Mouse (Mus musculus): ENCODE measurements at regions not wholly inside any gene's neighbourhood (a gene's known extent, or its start where the extent isn't known, plus 50 kb on each side); places are given as distances from the start of the nearest gene placed in this dataset.

DNA sequence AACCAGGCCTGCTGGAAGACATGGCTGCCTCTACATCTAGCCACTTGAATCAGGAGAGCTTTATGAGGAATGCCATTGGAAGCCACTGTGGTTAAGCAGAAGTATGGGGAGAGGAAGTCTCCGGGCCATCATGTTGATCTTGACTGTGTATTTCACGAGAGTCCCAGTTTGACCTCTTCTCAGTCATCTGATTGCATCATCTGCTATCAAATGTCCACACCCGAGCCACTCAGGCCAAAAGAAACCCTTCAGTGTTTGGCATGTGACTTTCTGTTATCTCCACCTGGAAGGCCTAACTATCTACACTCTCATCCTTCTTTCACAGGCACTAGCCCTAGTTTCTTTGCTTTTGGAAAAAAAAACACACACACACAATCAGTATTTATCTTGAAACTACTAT, 186.9 kb upstream of the Id2 start:
- no peak for DNase-seq

DNA sequence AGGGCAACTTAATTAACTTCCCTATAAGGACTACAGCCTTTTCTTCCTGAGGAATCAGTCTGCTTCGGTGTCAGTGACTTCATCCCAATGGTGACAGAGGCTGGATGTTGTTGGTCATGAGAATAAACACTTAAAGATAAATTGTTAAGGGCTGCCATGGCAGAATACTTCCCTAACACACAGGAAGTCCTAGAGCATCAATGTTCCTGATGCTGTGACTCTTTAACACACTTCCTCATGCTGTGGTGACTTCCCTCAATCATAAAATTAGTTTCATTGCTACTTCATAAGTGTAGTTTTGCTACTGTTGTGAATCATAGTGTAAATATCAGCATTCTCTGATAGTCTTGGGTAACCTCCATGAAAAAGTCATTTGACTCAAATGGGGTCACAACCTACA, 184.5 kb upstream of the Id2 start:
- no peak for DNase-seq

DNA sequence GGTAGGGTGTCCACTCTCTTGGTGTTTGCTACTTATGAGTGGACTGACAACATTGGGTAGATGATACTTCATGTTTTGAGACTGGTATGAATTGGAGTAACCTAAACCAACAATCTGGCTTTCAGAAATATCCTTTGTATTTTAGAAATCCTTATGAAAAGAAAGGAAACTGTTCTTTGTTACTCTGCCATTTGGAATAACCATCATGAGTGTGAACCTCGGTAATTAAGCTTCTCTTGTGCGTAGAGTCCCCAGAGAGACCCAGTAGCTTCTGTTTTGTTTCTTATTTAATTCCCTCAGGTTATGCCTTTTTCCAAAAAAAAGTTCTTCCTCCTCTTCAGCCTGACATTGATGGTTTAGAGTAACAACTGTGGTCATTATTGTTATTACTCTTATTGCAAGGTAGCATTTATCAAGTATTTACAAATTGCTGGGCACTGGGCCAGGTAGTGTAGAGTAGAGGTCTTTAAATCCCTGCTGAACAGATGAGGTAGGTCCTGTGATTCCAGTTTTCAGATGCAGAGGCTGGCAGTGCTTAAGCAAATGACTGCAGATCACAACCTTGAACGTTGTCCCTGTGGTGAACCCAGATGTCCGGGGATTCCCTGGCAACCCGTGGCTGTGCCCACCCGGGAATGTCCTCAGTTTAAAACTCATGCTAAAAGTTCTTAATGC, 176.8 kb upstream of the Id2 start:
- no peak for DNase-seq

DNA sequence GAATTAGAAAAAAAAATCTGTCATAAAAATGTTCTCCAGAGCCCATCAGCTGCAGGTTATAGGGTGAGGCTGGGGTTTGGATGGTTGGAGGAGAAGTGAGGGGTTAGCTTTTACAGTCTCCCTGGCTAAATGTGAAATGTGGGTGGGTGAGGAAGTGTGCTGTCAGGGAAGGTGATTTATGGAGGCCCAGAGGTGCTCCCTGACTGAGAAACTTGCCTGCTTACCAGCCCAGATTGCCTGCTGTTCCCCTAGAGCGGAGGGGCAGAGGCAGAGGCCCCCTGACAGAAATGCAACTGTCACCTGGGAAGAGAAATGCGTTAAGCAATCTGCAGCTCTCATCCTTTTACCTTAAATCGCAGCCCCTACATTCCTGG, 175.8 kb upstream of the Id2 start:
- DNase-seq: no peak

DNA sequence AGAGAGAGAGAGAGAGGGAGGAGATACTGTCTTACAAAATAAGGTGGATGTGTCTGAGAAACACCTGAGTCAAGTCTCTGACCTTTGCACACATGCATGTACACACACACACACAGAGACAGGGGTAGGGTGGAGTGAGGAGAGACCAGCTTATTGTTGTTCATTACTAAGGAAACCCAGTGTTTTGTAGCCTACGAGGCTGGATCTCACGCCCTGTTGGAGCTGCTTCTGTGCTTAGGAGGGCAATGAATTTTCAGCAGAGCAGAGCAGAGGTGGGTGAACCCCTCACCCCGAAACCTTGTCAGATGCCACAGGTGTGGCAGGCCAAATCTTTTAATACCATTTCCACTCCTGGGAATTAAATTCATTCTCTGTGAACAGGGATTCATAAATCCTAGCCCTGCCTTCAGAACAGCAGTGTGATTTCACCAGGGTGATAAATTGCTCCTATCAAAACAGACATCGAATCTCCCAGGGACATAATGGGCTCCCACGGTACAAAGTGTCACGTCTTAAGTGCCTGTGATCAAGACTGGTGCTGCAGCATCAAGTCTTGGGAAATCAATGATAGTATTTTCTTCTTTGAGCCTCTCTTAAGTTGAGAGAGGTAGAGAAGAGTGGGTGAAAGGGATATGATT, 175.3 kb upstream of the Id2 start:
- DNase-seq: no peak

DNA sequence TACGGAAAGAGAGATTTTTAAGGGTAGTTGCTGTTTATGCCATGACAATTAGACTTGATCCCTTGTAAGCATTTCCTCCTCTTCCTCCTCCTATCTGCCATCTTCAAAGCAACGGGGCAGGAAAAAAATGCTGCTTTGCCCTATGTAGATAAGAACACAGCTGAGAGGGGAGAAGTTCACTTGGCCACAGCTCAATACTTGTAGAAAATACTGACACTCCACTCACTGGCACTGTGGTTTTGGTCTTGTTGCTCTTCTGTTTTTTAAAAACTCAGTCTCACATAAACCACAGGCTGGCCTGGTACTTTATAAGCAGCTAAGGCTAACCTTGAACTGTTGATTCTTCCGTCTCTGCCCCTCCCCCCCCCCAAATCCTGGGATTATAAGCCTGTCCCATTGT, 172.9 kb upstream of the Id2 start:
- no peak for DNase-seq

DNA sequence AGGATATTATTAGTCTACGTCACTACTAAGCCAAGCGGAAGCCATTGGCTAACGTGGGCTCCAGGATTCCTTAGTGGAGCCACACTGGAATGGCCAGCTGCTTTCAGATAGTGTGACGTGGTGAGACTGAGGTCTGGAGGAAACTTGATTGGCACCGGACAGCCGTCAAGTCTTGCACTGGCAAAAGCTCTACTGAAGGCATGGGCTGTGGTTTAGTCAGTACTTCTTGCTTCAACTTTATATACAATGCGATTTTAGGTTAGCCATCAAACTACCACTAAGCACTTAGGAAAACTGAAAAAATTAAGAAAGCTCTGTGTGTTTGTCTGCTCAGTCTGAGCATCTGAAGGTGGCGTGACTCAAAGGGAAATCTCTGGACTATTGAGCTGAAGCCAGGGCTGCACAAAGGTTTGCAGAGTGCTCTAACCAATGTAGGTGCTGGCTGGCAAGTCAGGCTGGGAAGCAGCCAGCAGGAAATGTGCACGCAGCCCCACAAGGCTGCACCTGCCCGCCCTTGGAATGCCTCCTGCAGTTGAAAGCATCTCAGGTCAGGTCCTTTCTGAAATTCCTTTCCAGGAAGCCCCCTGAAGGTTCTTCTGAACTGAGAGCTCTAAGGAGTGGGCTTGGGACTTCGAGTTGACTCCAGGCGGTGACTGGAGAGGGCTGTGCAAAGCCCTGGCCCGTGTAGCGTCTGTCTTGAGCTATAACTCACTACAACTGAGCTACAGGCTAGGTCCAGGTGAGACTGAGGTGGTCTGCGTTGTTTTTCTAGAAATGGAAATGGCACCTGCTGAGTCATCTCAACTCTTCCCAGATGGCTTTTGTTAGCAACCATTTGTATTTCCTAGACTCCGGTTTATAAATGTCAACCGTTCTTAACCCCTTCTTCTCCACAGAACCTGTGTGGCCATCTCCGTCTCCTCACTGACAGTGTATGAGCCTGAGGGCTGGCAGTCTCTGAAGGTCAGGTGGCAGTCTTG, 172.2 kb upstream of the Id2 start:
- no peak for DNase-seq

DNA sequence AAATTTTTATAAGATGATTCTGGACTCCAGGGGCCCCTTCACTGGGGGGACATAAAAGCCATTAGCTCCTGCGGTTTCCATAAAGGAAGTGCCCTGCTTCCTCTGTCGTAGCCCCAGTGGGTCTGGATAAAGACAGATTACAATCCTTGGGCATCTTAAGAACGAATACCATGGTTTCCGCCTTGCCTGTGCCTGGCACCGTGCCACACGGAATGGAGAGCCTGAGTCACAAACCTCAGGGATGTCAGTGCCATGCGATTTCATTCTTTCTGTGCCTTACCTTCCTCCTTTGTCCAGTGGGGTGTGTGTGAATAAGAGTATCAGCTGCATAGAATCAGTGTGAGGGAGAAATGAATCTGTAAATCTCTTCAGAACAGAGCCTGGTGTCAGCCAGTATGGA, 171.4 kb upstream of the Id2 start:
- DNase-seq: no peak

DNA sequence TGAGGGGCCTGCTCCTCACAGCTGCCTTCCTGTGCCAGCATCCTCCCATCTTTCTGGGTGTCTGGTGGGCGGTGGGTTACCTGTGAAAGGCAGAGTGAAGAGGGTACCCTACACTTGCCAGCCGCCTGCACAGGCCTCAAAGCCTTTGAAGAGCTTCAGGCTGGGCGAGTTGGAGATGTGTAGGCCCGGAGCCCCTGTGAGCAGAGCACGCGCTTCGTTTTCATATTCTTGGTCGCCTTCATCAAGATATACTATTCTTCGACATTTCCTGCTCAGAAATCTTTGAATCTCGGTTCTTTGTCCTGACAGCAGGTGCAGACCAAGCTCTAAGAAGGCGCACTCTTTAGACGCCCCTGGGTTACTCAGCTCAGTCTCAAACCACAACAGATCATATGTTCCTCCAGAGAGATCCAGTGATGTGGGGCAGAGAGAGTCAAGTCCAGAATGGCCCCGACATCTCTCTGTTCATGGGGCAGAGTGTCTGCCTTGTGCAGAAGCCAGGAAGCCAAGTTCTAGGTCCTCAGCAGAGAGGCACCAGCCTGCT, 170.7 kb upstream of the Id2 start:
- no peak for DNase-seq

DNA sequence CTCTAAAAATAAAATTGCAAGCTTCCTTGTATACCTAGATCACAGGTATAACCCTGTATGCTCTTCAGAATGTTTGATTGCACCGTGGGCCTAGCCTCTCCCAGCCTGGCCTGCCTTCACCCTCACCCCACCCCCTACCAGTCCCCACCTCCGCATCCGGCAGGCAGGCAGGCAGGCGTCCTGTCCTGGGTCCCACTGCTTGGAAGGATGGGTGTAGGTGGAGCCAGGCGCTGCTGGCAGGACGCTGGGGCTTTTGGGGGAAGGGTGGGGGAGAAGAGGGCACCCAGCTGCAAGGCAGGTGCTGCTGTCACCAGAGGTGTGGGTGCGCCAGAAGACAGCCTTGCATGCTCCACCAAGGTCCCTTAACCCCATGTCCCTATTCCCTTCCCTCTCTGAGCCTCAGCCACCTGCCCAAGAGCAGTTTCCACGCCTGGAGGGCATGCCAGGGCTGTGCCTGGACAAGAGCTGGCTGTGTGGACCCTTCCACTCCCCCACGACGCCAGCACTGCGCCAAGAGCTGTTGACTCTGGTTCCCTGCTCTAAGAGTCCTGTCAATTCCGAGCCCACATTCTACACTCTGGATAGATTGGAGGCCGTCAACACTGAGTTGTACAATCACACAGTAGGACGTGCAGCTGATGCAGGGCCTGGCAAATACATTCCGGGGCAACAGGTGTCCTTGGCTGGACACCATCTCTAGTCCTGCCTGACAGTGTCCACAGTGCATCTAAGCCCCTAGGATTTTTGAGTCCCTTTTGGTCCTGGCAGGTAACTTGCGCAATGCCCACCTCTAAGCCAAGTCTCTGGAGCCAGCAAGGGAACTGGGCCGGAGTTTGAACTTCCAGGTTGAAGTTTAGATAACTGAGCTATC, 170.0 kb upstream of the Id2 start:
- no peak for DNase-seq

DNA sequence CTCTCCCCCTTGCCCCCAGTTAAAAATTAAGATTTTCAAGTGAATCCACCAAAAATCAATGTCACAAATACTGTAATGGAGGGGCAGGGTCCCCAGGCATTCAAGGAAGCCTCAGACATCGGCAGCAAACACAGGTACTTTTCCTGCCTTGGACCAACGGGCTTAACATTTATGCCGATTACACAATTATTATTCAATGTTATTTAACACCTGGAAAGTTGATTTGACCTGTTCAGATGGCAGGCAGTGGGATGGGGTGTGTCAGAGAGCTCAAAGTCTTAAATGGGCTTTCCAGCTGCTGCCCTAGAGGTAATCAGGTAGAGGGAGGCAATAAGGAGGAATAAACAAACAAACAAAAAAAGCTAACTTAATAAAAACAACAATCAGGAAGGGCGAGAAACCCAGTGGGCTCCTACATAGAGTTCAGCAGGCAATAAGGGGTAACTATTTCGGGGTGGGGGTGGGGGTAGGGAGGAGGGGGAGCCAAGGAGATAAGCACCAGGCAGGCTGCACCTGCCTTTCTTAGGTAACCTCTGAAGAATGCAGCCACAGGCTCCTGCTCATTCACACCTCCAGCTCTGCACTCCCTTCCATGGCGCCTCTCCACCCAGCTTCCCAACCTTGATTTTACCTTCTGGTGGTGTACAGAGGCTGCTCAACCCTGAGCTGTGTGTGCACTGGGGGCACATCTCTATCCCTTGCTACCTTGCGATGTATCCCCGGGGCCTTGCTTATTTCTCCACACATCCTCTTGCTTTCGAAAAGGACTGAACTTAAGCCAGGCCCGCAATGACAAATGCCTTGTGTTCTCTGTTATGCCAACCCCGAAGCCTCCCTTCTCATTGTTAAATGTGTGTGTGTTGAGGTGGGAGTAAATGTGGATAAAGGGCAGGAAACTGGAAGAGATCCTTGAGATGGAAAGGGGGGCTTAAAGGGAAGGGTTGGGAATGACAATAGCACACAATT, 168.9 kb upstream of the Id2 start:
- no peak for DNase-seq

DNA sequence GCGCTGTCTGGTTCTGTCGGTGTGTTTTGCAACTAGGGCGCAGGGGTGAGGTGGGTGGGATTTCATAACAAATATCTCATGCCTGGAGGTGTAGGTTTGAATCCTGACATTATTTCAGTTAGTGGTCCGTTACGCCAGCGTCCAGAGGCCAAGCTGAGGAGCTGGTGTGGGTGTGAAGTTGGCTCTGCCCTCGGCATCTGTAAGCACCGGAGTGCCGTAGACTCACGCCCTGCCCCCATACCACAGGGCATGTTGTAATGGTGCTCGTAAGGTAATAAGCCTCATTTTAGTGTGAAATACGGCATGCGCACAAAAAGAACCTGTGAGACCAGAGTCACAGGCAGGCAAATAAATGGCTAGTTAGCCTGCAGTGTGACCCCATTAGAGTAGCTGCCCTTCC, 168.1 kb upstream of the Id2 start:
- no peak for DNase-seq

DNA sequence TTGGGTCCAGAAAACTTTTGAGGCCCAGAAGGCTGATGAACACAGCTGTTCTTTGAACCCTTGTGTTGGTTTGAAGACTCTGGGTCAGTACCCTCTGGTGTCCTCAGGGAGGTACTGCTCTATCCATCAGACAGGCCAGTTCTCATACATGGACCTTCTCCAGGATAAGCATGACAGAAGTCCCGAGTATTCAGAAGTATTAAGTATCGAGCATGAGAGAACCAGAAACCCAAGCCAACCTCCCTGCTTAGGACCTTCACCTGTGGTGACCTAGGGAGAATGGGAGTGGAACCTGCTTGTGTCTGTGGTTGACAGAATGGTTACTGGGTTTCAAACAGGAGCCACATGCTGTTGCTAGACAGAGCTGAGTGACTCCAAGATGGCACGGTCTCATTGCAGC, 167.5 kb upstream of the Id2 start:
- no peak for DNase-seq

DNA sequence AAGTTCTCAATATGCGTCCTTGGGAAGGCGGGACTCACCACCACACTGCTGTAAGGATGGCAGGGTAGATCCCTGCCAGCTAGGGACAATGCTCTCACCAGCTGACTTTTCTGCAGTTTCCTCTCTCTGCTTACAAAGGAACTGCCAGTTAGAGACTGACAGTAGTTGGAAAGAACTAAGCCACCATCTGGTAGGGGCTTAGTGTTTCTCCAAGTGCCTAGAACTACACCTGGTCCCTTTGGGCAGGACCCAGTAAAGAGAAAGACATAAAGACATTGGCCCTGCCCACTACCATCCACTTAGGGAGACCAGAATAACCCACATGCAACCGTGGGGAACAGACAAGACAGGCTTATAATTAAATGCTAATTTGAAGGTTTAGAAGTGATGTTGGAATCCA, 165.5 kb upstream of the Id2 start:
- no peak for DNase-seq

DNA sequence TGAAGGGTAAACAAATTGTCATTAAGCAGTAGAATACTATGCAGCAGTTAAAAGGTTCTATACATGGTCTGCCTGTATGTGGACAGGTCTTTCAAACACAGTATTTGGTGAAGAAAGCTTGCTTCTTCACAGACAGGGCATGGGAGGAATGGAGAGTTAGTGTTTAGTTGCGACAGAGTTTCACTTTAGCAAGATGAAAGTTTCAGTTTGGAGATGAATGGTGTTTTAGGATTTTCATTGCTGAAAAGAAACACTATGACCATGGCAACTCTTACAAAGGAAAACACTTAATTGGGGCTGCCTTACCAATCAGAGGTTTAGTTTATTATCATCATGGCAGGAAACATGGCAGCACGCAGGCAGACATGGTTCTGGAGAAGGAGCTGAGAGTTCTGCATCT, 162.2 kb upstream of the Id2 start:
- no peak for DNase-seq

DNA sequence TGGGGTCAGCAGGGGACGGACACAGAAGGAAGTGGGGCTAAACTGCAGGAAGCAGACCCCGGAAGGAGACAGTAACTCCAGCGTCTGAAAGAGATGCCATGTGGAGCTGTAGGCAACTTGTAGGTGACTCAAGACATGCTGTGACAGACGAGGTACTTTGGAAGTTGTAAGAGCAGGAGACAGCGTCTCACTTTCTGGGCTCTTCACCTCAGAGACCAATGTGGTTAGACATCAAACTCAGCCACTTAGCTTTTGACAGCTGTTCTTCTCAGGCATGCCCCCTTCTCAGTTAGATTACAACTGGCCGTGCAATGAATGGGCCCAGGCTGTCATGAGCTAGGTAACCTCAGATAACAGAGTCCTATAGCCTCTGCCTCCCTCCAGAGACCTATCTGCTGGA, 159.3 kb upstream of the Id2 start:
- no peak for DNase-seq

DNA sequence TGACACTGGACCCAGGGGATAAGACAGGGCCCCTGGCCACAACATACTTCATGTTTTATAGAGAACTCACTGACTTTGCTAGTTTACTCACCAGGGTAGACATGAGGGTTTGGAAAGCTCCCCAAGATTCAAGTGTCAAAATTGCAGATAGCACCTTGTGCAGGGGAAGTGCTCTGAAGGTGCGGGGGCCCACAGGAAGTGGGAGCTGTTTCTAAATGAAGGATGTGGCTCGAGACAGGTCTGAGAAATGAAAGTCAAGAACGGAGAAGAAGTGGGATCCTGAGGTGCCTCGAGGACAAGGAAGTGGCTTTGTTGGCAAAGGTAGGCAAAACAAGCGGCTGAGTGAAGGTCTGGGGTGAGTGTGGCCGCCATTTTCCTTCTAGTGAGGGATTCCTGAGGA, 157.8 kb upstream of the Id2 start:
- no peak for DNase-seq

DNA sequence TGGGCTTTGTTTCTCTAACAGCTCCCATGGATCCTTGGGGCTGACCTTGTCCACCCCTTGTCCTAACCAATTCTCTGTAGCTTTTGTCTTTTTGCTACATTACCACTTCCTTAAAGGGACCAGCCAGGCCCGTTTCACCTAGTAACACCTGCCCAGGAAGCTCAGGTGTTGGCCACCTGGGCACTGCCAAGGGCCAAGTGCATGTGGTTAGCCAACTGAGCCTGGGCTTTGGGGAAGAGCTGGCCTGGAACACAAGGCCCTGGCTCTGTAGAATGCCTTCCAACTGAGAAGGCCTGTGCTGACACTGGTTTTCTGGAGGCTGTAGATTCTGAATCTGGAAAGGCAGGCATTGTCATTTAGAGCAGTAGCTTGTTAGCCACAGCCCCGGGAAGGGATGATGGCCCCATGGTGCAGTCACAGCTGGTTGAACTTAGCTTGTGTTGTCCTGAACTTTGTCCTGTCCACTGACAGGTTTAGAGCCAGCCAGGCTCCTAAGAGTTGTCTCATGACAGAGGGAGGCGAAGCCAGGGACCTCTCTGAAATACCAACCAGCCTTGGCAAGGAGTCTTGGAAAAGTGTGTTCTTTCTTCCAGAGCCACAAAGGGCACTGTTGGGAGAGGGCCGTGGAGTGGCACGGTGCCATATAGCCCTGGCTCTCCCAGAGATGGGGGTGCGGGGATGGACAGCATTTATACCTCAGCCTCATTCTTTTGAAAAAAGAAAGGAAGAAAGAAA, 156.0 kb upstream of the Id2 start:
- no peak for DNase-seq

DNA sequence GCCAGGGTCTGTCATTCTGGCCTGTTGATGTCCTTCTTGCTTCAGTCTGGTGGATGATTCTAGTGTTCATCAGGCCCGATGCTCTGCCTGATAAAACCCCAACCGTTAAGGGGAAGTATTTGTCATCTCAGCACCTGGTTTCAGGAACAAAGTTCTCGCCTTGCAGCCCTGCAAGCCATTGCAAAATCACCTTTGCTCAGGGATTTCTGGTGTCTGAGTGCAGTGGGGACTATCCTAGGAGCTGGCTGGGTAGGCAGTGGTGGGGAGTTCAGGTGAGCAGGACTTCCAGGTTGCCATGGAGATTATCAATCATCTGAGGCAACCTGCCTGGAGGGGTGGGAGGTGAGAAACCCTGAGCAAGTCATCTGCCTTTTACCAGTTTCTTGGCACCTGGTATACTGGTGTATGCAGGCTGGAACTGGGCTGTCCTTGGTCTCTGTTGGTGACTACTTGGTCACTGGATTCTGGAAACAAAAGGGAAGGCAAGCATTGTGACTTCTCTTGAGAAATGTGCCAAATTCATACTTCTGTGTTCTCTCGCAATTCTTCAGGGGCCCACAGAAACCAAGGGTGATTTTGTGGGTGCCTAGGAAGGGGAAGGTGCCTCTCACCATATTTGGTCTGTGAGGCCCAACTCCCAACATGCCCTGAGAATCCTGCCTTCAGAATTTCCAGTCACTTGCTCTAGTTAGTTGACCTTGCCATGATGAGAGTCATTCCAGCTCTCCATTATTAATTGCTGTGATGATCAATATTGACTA, 154.7 kb upstream of the Id2 start:
- DNase-seq: no peak

DNA sequence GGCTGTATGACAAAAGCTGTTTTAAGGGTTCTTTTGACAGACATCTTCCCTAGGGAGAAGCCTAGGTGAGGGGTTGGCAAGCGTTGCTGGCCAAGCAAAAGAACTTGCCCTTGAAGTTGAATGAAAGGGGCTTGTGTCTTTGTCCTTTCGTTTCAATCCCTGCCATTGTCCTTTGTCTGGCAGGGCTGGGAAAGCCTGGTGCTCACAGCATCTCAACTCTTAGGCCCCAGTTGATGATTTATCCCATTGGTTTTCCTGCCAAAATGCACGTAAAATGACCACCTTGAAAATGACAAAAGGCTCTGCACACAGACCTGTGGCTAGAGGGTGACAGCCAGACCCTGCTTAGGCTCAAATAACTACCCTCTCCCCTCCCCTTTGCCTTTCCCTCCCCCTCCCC, 153.9 kb upstream of the Id2 start:
- DNase-seq: no peak
